Mouse (Mus musculus) urinary bladder, postnatal 10 days (tissue): ENCODE data around the gene Gm10382.

Experiments
- DNase-seq: peaks from one replicate; pipeline ENCODE4 v3.0.0; 2022; ENCODE audit warnings: low spot score

Gene Gm10382

GRCm38 (mm10) chr5:125389131-125389578 lies at the start of gene Gm10382:
Gene Gm10382, plus strand, starts transcription at chr5:125389322.
- peak; percentile 65 for DNase-seq

GRCm38 (mm10) chr5:125339851-125340531 lies 49.1 kb upstream of the Gm10382 start:
- no peak for DNase-seq

DNA sequence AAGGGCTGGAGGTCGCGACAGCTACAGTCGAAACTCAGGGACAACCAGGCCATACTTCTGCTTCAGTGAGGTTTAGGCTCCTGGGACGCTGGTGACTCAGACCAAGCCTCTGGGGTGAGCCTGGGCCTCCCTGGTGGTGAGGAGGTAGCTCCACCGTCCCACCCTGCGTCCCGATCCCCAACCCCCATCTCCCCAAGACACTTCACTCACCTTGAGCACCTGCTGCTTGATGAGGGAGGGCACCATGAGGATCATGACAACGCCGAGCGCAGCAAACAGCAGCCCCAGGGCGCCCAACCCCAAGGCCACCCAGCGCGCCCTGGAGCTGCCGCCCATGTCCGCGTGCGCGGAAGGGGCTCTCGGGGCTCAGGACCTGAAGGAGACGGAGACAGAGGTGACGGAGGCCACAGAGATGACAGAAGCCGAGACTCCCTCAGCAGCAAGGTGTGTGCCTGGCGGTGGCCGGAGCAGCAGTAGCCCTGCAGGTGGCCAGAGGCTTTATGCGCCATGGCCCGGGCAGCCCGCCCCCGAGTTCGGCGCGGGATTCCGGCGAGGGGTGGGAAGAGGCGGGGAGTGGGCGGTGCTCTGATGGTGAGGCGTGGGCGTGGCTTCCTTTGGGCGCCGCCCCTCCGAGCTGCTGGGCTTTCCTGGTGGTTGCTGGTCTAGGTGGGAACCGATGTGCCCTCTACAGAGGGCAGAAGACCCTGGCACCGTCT lies 48.4 kb upstream of the Gm10382 start, which contains the start of gene Scarb1:
TSS of gene Scarb1 (minus strand) at position 548 of the 716 bp plus-strand sequence.
- DNase-seq: peak; percentile 52

DNA sequence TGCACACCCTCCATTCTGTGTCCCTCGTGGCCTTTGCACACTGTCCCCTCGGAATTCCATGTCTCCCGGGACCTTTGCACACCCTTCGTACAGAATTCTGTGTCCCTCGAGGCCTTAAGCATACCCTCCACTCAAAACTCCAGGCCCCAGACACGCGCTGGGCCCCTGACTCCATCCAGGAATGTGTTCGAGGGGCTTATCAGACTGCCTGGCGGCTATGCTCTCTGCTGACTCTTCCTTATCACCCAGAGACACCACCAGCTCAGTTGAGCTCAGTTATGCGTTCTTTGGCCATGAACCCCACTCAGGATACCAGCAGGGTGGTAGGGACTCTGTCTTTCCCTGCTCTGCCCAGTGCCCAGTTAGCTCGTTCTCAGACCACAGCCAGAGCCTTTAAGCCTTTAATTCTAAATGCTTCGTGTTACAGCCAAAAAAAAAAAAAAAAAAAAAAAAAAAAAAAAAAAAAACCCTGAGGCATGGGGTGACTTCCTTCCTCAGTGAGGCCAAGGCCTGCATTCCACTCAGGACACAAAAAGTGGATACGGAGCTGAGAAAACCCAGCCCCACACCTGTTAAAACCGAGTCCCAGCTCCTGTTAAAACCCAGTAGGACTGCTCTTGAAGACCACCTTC lies 47.5 kb upstream of the Gm10382 start:
- DNase-seq: no peak

DNA sequence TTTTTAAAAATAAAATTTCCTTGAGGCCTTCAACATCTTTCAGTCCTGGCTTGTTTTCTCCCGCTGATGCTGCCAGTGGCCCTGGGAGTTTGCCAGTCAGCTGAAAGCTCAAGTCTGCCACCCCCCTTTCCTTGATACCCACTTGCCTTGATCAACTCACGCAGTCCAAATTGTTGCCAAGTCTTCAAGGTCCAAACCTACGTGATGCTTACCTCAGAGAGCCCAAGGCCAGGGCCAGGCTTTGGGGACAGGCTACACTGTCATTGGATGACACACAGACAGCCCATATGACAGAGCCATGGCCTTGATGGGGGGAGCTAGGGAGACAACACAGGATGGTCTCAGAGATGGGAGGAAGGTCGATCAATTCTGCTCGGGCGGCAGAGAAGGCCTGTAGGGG lies 44.8 kb upstream of the Gm10382 start:
- DNase-seq: no peak

- no peak for DNase-seq
Observed at GRCm38 (mm10) chr5:125348067-125348466, 41.1 kb upstream of the Gm10382 start.

DNA sequence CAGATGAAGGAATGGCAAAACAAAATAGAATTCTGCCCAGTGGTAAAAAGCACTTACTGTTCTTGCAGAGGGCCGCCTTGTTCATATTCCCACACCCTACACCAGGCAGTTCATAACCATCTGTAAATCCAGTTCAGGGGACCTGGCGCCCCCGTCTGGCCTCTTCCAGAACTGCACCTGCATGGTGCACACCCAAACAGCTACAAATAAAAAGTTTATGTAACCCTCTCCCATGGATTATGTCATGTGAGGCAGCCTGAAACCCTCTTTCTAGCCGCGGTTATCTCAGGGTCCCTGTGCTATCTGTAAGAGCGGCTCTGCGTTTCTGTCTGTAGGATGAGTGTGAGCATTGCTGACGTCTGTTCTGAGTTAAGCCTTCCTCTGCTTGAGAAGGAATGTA lies 40.6 kb upstream of the Gm10382 start:
- no peak for DNase-seq

GRCm38 (mm10) chr5:125349391-125349790 lies 39.7 kb upstream of the Gm10382 start:
- no peak for DNase-seq

- no peak for DNase-seq
Observed at GRCm38 (mm10) chr5:125351057-125351456, 38.1 kb upstream of the Gm10382 start.

- no peak for DNase-seq
Observed at GRCm38 (mm10) chr5:125351939-125352338, 37.2 kb upstream of the Gm10382 start.

DNA sequence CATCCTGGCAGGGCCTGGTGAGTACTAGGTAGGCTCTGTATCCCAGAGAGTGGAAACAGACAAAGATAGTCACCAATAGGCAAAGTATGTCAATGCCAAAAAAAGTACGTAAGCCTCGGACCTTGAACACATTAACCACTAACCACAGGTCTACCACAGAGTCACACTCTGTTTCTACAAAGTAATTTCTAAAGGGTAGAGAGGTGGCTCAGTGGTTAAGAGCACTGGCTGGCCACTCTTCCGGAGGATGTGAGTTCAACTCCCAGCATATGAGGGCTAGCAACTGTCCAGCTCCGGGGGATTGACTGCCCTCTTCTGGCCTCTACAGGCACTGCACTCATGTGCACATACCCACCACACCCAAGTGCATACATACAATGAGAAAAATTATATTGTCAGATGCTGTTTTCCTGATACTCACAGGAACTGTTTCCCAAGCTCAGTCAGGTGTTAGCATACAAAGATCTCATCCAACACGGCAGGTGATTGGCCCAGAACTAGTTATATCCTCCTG lies 36.3 kb upstream of the Gm10382 start:
- no peak for DNase-seq

DNA sequence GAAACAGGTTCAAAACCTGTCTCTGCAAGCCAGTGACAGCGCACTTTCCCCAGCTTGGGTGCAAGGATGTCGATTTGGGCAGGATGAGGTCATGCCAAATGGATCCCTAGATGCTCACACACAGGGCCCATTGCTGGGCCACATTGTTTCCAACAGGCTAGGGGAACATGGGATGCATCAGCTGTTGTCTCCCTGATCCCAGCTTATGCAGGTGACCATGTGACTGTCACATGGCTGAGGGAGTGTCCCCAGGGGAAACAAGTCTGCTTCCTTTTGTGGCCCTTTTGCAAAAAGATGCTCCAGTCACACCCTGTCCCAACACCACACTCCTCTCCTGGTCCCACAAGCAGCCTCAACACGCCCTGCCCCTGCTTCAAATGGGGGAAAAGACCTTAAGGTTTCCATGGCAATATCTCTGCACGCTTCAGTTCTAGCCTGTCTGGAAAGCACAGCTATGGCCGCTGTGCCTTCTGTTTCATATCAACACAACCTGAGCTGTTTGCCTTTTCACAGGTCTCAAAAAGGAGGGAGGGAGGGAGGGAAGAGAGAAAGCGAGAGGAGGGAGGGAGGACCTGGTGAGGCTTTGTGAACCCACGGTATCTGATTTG lies 34.1 kb upstream of the Gm10382 start:
- DNase-seq: no peak

- no peak for DNase-seq
Observed at GRCm38 (mm10) chr5:125355650-125356049, 33.5 kb upstream of the Gm10382 start.

GRCm38 (mm10) chr5:125357543-125358269 lies 31.4 kb upstream of the Gm10382 start:
- DNase-seq: no peak

GRCm38 (mm10) chr5:125358270-125358608 lies 30.9 kb upstream of the Gm10382 start:
- DNase-seq: no peak

DNA sequence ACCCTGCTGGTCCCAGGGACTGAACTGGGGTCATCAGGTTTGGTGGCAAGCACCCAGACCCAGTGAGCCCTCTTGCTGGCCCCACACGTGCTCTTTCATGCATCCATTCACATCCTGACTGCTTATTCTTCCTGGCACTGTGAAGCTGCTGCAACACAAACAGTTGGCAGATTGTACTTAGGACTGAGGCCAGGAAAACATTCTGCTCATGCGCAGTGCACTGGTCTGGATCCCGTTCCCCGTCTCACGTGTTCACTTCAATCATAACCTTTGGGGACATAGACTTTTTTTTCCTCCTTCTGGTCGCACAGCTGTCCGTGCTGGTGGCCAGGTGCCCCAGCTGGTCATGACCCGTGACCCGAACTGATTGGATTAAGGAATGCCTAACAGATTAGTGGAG lies 28.6 kb upstream of the Gm10382 start:
- DNase-seq: no peak

GRCm38 (mm10) chr5:125360981-125361510 lies 28.1 kb upstream of the Gm10382 start:
- DNase-seq: no peak

DNA sequence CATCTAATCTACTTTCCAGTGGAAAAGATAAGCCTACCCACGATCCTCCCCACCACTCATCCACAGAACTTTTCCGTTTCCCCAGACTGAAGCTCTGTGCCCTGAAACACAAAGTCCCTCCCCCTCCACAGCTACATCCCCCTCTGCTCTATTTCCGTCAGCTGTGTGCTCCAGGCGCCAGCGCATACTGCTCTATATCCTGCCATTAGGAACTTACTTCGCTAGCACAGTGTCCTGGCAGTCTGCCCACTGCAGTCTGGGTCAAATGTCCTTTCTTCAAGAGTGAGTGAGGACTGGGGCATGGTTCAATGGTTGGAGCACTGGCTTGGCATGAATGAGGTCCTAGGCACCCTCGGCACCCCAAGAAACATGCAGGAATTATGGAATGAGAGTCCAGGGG lies 25.2 kb upstream of the Gm10382 start:
- DNase-seq: no peak

DNA sequence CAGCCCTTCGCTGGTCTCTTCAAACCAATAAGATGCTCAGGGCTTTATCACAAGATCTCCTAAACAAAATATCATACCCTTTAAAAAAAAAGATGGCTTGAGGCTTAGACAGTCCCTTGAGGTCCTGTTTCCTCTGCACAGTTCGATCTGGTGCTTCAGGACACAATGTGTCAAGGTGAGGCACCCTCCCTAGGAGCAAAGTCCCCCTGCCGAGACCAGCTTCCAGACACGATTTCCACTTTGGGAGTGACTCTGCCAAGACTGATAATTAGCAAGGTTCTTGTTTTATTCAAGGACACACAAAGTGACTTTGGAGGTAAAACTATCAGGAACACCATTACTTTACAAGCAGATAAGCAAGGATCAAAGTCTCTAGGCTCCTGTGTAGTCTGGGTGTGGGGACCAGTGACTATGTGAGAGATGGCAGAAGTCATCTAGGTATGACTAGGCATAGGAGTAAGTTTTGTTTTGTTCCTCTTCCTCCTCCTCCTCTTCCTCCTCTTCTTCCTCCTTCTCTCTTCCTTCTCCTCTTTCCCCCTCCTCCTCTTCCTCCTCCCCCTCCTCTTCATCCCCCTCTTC lies 24.2 kb upstream of the Gm10382 start:
- no peak for DNase-seq

GRCm38 (mm10) chr5:125368156-125368555 lies 21.0 kb upstream of the Gm10382 start:
- no peak for DNase-seq

- DNase-seq: no peak
Observed at GRCm38 (mm10) chr5:125368568-125368967, 20.6 kb upstream of the Gm10382 start.
